Mouse (Mus musculus): ENCODE results near the gene Lsm10.

Lsm10 gene

GRCm38 (mm10) chr4:126096464-126097111 lies at the start of gene Lsm10:
Lsm10 (plus strand) TSS chr4:126096623.
- DNase-seq (ENCODE audit: low spot score): peak; percentile 97

- DNase-seq (ENCODE audit: low spot score): peak; percentile 83
Observed at GRCm38 (mm10) chr4:126046851-126047585, 49.4 kb upstream of the Lsm10 start, which contains the start of gene Mrps15. Mrps15 (plus strand) TSS chr4:126046925.

GRCm38 (mm10) chr4:126051617-126052016 lies 44.8 kb upstream of the Lsm10 start:
- DNase-seq (ENCODE audit: low spot score): peak; percentile 85

- DNase-seq (ENCODE audit: low spot score): no peak
Observed at GRCm38 (mm10) chr4:126057207-126058133, 39.0 kb upstream of the Lsm10 start.

- peak; percentile 93 for DNase-seq (ENCODE audit: low spot score)
Observed at GRCm38 (mm10) chr4:126058134-126058996, 38.1 kb upstream of the Lsm10 start, which contains the start of gene Oscp1. Oscp1 (plus strand) TSS chr4:126058565.

GRCm38 (mm10) chr4:126058997-126059362 lies 37.4 kb upstream of the Lsm10 start:
- DNase-seq (ENCODE audit: low spot score): peak; percentile 65

GRCm38 (mm10) chr4:126062856-126063255 lies 33.6 kb upstream of the Lsm10 start:
- DNase-seq (ENCODE audit: low spot score): peak; percentile 58

- DNase-seq (ENCODE audit: low spot score): peak; percentile 82
Observed at GRCm38 (mm10) chr4:126065241-126065640, 31.2 kb upstream of the Lsm10 start.

- DNase-seq (ENCODE audit: low spot score): no peak
Observed at GRCm38 (mm10) chr4:126067401-126068077, 28.9 kb upstream of the Lsm10 start.

- DNase-seq (ENCODE audit: low spot score): no peak
Observed at GRCm38 (mm10) chr4:126068842-126069241, 27.6 kb upstream of the Lsm10 start.

- DNase-seq (ENCODE audit: low spot score): no peak
Observed at GRCm38 (mm10) chr4:126077833-126078232, 18.6 kb upstream of the Lsm10 start.

GRCm38 (mm10) chr4:126079266-126079665 lies 17.2 kb upstream of the Lsm10 start:
- no peak for DNase-seq (ENCODE audit: low spot score)

GRCm38 (mm10) chr4:126081601-126082000 lies 14.8 kb upstream of the Lsm10 start:
- no peak for DNase-seq (ENCODE audit: low spot score)

GRCm38 (mm10) chr4:126083021-126083420 lies 13.4 kb upstream of the Lsm10 start:
- DNase-seq (ENCODE audit: low spot score): no peak

GRCm38 (mm10) chr4:126084382-126084781 lies 12.0 kb upstream of the Lsm10 start:
- DNase-seq (ENCODE audit: low spot score): no peak

- peak; percentile 85 for DNase-seq (ENCODE audit: low spot score)
Observed at GRCm38 (mm10) chr4:126085996-126086576, 10.3 kb upstream of the Lsm10 start.

GRCm38 (mm10) chr4:126090101-126090847 lies 6.1 kb upstream of the Lsm10 start:
- no peak for DNase-seq (ENCODE audit: low spot score)

GRCm38 (mm10) chr4:126090848-126091124 lies 5.6 kb upstream of the Lsm10 start:
- no peak for DNase-seq (ENCODE audit: low spot score)

GRCm38 (mm10) chr4:126091873-126092272 lies 4.5 kb upstream of the Lsm10 start:
- no peak for DNase-seq (ENCODE audit: low spot score)
